Mouse (Mus musculus): ENCODE measurements around the gene Snap25. TPM values are rescaled to one million over a fixed set of nuclear protein-coding genes. Genes with fewer than 3 reads are reported as not detected.

Snap25 gene
- polyA plus RNA-seq (2017; shearing (Covaris generic)): not detected

GRCm38 (mm10) chr2:136713299-136713758, at the start of gene Snap25:
Gene Snap25 (plus strand): TSS chr2:136713453.

Other genes starting within 250 kb of the Snap25 start
- gene Ankef1, start 211.5 kb upstream of the Snap25 start, polyA plus RNA-seq (2017; shearing (Covaris generic)): 0.11 TPM
- 12.7 TPM for gene AL731706.2, start 172.2 kb downstream of the Snap25 start, polyA plus RNA-seq (2017; shearing (Covaris generic))
- gene Slx4ip, start 177.8 kb downstream of the Snap25 start, polyA plus RNA-seq (2017; shearing (Covaris generic)): 7.5 TPM
- 8.3 TPM for gene AL731706.1, start 177.9 kb downstream of the Snap25 start, polyA plus RNA-seq (2017; shearing (Covaris generic))
- gene Mkks, start 177.9 kb downstream of the Snap25 start, polyA plus RNA-seq (2017; shearing (Covaris generic)): 28.1 TPM

All from activated CD4-positive, CD25-positive, alpha-beta regulatory T cell, adult 9 weeks (primary cell).